Mouse (Mus musculus) E14TG2a.4 (cell line): Measurements from ENCODE around the gene Bag2.

ENCODE experiments used
- CTCF ChIP-seq: conservative IDR thresholded peaks from 2 replicates; pipeline ENCODE4 v1.5.1; 2014; ENCODE audit warnings: low read length
- NANOG ChIP-seq: IDR thresholded peaks from 2 replicates; pipeline ENCODE4 v1.6.1; 2014; ENCODE audit warnings: borderline replicate concordance, low read length, mixed read lengths
- POU5F1 ChIP-seq: IDR thresholded peaks from 2 replicates; pipeline ENCODE4 v1.6.1; 2014; ENCODE audit warnings: low read length, borderline replicate concordance

- TF ChIP-seq CTCF (no peak), NANOG (0 out of 2 replicates have a peak, but pooled peaks have one; percentile 15), POU5F1 (no peak)
These were observed 1.1 kb downstream of the Bag2 start for GRCm38 (mm10) chr1:33756258-33757032.
